Mouse (Mus musculus) heart, adult 11 months (tissue): ENCODE measurements at regions not wholly inside any gene's neighbourhood (a gene's known extent, or its start where the extent isn't known, plus 50 kb on each side); places are given as distances from the start of the nearest gene placed in this dataset.
"Not testable (repeated sequence)": the region's sequence is repeated elsewhere in the genome, so short reads cannot be mapped to it uniquely, and the experiment has no call there.

Experiments used
- DNase-seq: peaks from one replicate; pipeline ENCODE4 v3.0.0; 2022

GRCm38 (mm10) chr8:60728339-60728738, 95.7 kb downstream of the Mfap3l start:
- peak; percentile 7 for DNase-seq

- DNase-seq, result no peak
These were observed 99.9 kb downstream of the Mfap3l start for GRCm38 (mm10) chr8:60732545-60732944.

GRCm38 (mm10) chr8:60735961-60736360, 103.3 kb downstream of the Mfap3l start:
- no peak for DNase-seq

- no peak for DNase-seq
These were observed 103.8 kb downstream of the Mfap3l start for GRCm38 (mm10) chr8:60736401-60736800.

GRCm38 (mm10) chr8:60736913-60737312, 104.3 kb downstream of the Mfap3l start:
- DNase-seq, result no peak

- no peak for DNase-seq
These were observed 105.0 kb downstream of the Mfap3l start for GRCm38 (mm10) chr8:60737616-60738015.

- DNase-seq, result peak; percentile 22
These were observed 113.2 kb downstream of the Mfap3l start for GRCm38 (mm10) chr8:60745877-60746276.

GRCm38 (mm10) chr8:60746486-60746885, 113.9 kb downstream of the Mfap3l start:
- DNase-seq, result peak; percentile 29

- no peak for DNase-seq
These were observed 123.2 kb downstream of the Mfap3l start for GRCm38 (mm10) chr8:60755704-60756415.

GRCm38 (mm10) chr8:60763959-60764358, 126.3 kb upstream of the Hpf1 start:
- DNase-seq, result no peak

- DNase-seq, result no peak
These were observed 116.9 kb upstream of the Hpf1 start for GRCm38 (mm10) chr8:60773350-60773749.

GRCm38 (mm10) chr8:60776251-60776650, 114.0 kb upstream of the Hpf1 start:
- DNase-seq, result not testable (repeated sequence)

- DNase-seq, result no peak
These were observed 105.2 kb upstream of the Hpf1 start for GRCm38 (mm10) chr8:60785049-60785448.

- no peak for DNase-seq
These were observed 99.8 kb upstream of the Hpf1 start for GRCm38 (mm10) chr8:60790453-60790852.

- peak; percentile 78 for DNase-seq
These were observed 97.7 kb upstream of the Hpf1 start for GRCm38 (mm10) chr8:60792518-60792917.

GRCm38 (mm10) chr8:60804787-60805186, 85.4 kb upstream of the Hpf1 start:
- no peak for DNase-seq

GRCm38 (mm10) chr8:60806772-60807171, 83.4 kb upstream of the Hpf1 start:
- DNase-seq, result no peak

- DNase-seq, result no peak
These were observed 80.4 kb upstream of the Hpf1 start for GRCm38 (mm10) chr8:60809806-60810205.

- DNase-seq, result no peak
These were observed 79.3 kb upstream of the Hpf1 start for GRCm38 (mm10) chr8:60810955-60811354.

- no peak for DNase-seq
These were observed 64.4 kb upstream of the Hpf1 start for GRCm38 (mm10) chr8:60825676-60826442.

- DNase-seq, result no peak
These were observed 63.0 kb upstream of the Hpf1 start for GRCm38 (mm10) chr8:60827241-60827640.

- no peak for DNase-seq
These were observed 61.1 kb upstream of the Hpf1 start for GRCm38 (mm10) chr8:60829093-60829492.

- DNase-seq, result no peak
These were observed 59.7 kb upstream of the Hpf1 start for GRCm38 (mm10) chr8:60830556-60830955.

GRCm38 (mm10) chr8:60838526-60838925, 51.7 kb upstream of the Hpf1 start:
- no peak for DNase-seq
